Mouse (Mus musculus): ENCODE measurements at regions not wholly inside any gene's neighbourhood (a gene's known extent, or its start where the extent isn't known, plus 50 kb on each side); places are given as distances from the start of the nearest gene placed in this dataset.

DNA sequence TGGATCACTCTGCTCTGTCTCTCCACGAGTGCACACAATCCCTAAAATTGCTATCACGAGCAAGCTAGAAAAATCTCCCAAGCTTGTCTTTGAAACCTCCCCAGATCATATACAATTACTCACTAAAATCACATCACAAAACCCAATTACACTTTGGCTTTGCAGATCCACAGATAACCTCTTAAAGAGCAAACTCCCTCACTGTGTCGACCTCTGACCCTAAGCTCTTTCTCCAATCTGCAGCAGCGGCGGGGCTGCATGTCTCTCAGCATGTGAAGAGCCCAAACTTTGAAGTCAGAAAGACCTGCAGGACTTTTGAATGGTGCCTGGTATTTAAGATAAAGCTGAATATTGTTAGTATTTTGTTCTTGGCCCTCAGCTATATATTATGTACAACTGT lies 479.4 kb upstream of the Pitx2 start:
- no peak for TF ChIP-seq CTCF (conservative IDR thresholded peaks at IDR 0.05; ENCODE audit: low read length)
- no peak for TF ChIP-seq NANOG (IDR thresholded peaks at IDR 0.05; ENCODE audit: borderline replicate concordance, low read length)
- no peak for TF ChIP-seq POU5F1 (IDR thresholded peaks at IDR 0.05; ENCODE audit: borderline replicate concordance, low read length)
